Mouse (Mus musculus): ENCODE results near the gene Zdhhc1.

Zdhhc1 gene

DNA sequence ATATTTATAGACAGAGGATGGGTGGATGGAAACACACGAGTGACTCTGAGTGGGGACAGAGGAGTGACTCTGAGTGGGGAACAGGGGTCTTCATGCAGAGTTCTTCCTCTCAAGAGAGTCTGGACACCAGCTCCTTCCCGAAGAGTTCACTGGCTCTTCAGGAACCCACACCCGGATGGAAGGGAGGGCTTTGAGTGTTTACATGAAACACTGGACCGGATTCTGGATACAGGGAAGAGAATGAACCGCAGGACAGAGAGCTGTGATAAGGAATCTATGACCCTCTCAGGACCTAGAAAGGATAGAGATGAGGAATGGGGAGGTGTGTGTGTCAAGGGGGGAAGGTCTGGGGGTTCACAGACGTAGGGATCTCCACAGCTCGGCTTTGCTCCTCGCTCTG is 20.6 kb upstream of the Zdhhc1 start:
- peak; percentile 21 for DNase-seq (ENCODE audit: low read depth)

DNA sequence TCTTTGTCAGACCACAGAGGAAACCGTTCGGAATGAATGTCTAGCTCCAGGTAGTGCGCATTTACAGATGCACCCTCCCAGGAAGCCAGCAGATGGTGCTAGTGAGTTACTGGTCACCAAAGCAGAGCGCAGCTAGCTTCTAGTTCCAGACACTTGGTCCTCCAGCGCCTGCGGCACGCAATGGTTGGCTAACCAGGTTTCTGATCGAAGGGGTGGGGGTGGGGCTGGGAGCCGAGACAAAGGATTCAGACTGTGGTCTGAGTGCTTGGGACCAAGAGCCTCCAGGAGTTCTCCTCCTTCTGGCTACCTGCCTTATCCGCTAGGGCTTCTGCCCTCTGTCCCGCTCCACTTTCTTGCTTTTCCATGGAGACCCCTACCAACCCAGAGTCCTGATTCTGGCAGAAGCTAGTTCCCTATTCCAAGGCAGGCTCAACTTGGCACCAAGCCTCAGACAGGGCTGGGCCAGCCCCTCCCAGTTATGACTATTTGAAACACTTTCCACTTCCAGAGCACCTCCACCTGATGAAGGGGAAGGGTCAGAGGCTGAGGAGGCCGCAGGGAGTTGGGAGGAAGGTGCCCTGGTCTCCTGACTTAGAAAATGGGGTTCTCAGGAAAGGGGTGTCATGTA is 19.4 kb upstream of the Zdhhc1 start:
- peak; percentile 82 for DNase-seq (ENCODE audit: low read depth)

DNA sequence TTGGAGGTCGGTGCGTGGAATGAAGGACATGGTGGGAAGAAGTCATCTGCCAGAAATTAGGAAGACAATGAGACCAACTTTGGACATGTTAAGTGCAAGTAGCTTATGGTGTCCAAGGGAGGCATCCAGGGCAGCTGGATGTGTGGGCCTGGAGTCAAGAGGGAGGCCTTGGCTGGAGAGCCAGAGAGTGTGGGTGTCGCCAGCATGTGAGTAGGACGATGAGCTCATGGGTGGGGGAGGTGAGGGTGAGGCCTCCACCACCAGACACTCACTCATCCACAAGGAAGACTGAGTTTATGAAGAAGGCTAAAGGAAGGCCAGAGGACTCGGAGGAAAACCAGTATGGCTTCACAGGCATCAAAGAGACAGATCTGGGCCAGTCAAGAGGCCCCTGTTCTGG is 18.0 kb upstream of the Zdhhc1 start:
- no peak for DNase-seq (ENCODE audit: low read depth)

DNA sequence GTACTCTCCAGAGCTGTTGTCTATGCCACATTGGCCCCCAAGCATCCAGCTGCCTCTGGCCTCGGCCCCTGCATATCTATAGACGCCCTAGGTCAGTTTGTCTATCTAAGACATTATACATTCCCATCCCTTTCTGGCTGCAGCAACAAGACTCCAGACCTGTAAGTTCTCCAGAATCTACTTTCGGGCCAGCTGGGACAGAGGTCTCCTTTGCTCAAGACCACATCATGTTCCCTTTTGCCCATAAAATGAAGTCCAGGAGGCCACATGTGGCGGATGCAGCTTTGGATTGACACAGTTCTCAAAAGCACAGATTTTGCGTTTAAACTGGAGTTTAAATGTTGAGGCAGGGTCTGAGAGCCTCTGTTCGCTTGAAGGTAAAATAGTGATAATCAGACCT is 17.5 kb upstream of the Zdhhc1 start:
- no peak for DNase-seq (ENCODE audit: low read depth)

DNA sequence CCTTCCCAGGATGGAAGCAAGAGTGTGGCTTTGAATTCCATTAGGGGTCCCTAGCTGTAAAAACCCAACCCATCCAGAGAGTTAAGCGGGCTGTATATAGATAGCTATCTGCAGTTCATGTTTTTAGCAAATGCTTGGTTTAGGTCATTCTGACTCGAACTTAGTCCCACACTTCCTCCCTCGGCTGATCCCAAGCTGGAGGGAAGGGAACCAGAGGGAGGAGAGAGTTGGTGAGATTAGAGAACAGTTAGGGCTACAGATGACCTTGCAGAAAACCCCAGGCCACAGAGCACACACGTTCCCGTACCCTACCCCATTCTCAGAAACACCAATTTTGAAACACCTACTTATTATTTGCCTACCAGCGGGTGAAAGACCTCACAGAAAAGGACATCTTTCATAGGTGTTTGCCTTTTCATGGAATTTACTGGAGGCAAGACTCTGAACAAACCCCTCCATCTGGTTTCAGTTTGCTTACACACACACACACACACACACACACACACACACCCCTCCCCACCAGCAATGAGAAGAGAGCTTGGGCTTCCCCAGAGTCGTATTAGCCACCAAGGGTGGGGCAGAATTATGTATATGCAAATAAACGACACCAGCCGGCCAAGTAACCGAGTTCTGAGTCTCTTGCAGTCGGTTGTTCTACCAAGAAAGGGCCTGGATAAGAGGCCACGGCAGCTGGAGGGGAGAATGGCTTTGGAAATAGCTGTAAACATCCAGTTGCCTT is 13.5 kb upstream of the Zdhhc1 start:
- no peak for DNase-seq (ENCODE audit: low read depth)

DNA sequence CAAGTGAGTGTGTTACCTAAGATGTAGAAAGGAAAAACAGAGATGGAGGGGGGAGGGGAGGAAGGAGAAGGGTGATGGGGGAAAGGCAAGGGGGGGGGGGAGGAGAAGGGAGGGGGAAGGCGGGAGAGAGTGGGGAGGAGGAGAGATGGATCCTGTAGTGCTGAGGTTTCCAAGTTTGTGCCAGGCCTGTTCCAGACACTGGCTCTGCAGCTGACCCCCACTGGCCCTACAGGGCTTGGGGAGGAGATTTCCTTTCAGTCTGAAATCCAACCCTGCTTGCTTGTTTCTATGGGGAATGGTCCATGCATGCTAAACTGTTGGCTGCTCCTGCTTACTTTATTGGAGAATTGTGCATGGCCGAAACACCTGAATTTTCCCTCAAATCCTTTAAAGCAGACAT is 12.1 kb upstream of the Zdhhc1 start:
- no peak for DNase-seq (ENCODE audit: low read depth)

DNA sequence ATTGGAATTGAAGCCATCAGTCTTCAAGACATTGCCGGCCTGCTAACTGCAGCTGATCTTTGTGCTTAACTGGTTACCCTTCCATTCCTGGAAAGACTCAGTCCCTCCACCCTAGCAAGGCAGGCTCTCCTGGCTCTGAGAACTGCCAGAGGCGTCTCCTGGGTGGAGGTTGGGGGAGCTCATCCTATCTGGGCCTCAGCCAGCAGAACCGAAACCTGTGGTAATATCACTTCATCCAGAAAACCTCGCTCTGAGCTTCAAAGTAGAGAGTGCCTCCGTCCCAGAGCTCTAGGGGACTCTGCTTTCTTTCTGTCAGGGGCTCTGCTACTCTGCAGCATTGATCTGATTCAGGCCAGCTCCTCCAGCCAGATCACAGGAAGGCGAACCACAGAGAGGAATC is 10.3 kb upstream of the Zdhhc1 start:
- no peak for DNase-seq (ENCODE audit: low read depth)

DNA sequence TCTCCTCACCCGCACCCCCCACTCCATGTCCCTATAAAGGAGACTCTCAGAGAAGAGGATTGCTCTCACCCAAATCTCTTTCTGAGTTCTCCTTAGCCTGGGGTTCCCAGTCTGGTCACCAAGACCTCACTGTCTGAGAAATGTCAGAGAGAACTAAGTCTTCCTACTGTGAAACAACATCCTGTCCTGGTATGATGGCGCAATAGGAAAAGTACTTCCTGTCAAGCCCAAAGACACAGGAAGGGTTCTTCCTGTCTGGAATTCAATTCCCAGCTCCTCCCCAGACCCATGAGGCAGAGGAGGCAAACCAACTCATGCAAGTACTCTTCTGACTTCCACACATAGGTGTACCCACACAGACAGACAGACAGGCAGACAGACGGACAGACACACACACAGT is 7.9 kb upstream of the Zdhhc1 start:
- no peak for DNase-seq (ENCODE audit: low read depth)

DNA sequence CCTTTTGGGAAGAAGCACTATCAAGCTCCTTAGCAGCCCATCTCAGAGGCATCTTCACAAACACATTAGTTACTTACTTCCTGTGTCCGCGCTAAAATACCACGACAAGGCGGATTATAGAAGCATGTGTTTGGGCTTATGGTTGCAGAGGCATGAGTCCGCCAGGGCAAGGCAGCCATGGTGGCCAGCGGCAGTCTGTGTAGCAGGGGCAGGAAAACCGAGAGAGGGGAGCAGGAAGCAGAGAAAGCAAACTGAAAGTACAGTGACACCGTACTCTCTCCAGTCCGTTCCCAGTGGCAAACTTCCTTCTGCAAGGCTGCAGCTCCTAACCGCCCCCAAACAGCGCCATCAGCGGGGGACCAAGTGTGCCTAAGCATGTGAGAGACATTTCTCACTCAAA is 3.1 kb upstream of the Zdhhc1 start:
- peak; percentile 26 for DNase-seq (ENCODE audit: low read depth)

DNA sequence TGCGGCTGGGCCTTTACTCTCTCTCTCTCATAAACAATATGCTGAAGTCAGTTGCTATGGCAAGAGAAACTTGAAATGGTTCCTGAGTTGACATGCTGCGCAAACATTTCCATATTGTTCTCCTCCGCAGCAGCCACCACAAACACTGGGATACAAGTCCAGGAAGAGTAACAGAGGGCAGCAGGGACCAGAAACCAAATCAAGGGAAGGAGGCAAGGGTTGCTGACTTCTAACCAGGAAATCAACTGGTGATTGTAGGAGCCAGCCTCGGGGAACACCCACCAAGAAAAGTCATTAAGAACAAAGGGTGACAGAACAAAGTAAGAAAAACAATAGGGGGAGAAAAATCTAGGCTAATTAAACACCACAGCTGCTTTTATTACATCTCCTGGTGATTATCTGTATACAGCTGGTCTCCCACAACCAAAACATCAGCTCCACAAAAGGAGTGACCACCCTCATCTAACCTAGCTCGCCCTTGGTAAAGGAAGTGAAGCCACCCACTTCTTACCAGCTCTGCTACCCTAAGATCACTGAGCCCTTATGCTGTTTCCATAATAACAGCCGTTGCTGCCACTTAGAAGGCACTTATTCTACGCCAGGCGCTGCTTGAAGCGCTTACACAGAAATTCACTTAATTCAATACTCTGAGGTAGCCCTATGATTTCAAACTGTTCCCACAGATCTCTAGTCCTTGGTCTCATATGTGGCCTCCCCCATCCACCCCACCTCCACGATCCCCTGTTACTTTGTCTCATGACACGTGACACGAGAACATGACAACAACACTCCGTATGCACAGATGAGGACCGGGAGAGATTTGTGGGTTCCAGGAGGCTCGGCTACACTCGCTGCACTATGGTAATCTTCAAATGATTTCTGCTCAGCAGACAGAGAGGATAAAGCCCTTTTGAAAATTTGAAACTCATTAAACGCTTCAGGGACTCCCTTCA is 1.1 kb downstream of the Zdhhc1 start:
- DNase-seq (ENCODE audit: low read depth) = no peak

DNA sequence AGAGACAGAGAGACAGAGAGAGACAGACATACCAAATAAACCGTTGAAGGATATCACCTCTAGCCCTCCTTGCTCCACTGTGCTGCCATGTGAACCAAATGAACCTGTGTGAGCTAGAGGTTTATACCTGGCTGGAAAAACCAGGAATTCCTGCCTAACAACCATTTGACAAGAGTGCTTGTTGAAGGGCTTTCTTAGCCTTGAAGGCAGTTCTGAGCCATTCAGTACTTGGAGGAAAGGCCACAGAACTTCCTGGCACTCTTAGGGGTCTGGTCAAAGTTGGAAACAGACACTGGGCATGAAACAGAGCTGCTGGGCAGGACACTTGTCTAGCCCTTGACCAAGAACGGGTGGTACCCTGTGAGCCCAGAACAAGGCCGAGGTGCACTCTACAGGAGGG is 2.1 kb downstream of the Zdhhc1 start:
- DNase-seq (ENCODE audit: low read depth) = no peak

DNA sequence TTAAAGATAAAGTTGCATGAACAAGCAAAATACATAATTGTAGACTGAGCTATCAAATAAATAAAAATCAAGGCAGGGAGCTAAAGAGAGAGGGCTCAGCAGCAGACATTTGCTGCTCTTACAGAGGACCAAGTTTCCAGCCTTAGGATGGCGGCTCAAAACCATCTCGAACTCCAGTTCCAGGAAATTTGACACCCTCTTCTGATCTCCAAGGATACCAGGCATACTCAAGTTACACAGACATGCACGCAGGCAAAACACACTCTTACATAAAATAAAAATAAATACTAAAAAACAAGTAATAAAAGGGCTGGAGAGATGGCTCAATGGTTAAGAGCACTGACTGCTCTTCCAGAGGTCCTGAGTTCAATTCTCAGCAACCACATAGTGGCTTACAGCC is 3.2 kb downstream of the Zdhhc1 start:
- DNase-seq (ENCODE audit: low read depth) = no peak

DNA sequence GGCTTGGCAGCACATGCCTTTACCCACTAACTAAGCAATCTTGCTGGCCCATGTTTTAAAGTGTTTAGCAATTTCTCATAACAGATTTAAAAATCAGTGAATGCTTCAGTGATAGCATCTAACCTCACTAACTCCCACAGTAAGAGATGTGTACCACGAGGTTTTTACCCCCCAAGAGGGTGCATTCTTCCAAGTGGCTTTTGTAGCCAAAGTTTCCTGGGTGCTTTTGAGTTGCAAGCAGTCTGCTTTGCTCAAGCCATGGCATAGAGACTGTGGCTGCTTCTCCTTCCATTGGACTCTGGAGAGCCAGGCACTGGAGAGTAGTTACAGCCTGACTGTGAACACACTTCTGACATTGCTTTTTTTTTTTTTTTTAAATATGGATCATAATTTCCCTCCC is 7.4 kb downstream of the Zdhhc1 start:
- DNase-seq (ENCODE audit: low read depth) = no peak

DNA sequence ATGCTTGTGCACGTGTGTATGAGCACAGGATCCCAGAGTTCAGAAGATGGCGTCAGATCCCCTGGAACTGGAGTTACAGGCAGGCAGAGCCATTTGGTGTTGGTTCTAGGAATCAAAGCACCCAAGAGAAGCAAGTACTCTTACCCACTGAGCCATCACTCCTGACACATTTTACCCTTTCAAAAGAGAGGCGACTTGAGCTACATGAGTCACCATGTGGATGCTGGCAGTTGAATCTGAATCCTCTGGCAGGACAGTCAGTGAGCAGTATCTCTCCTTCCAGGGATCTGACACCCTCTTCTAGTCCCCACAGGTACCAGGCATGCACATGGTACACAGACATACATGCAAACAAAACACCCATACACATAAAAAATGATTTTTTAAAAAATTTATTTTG is 8.6 kb downstream of the Zdhhc1 start:
- DNase-seq (ENCODE audit: low read depth) = no peak

DNA sequence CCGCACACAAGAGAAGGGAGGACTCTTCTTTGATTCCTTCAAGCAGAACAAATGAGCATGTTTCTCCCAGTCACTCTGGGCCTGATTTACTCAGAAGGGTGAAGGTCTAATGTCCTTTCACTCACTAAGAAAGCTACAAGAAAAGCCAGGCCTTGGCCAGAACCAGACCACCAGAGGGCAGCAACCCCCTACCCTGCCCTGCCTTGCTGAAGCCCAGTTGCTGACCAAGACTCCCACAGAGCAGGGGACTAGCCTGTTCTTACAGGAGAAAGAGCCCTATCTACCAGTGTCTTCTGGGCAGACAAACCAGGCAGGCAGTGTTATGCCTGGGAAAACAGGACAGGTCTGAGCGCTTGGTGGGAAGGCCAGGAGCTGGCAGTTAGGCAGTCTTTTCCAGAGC is 12.3 kb downstream of the Zdhhc1 start:
- DNase-seq (ENCODE audit: low read depth) = peak; percentile 29

DNA sequence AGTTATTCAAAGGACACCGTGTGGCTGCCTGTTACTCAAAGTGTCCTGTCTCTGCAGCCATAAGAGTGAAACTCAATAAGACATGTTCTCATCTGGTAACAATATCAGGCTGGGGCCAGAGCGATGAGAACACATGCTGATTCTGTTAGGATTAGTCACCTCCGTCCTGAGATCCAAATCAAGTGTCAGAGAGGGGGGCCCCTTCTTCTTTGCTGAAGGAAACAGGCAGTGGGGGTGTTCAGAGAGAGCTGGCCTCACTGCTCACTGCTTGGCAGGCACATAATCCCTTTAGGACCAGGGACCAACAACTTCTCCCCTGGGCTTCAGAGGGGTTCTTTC is 12.7 kb downstream of the Zdhhc1 start:
- DNase-seq (ENCODE audit: low read depth) = no peak

DNA sequence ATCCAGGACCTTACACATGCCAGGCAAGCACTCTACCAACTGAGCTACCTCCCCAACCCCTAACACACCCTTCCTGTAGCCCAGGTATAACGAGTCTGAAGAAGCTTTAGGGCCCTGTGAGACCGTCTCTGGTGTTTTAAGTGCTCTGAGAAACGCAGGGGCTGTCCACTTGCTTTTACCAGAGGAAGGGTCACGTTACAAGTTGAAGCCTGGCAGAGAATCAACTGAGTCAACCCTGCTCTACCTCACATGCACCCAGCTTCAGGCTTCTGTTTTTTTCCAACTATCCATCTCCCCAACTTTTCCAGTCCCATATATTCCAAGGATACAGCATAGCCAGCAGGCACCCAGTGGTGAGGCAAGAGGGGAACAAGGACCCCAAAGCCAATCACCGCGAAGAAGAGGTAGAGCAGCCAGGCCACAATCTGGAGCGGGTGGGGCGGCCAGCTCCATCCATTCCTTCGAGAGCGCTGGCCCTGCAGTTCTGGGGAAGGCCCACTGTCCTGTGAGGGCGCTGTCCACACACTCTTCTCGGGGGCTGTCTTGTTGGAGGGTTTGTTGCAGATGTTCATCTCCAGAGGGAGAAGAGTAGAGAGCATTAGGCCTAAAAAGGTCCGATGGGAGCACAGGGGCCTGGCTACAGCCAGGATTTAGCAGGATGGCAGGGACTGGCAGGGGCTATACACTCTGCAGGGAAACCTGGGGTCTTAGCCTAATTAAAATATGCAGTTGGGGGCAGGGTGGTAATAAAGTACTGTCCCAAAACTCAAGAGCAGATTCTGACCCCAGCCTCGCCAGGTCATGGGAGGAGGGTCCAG is 13.3 kb downstream of the Zdhhc1 start:
- no peak for DNase-seq (ENCODE audit: low read depth)

DNA sequence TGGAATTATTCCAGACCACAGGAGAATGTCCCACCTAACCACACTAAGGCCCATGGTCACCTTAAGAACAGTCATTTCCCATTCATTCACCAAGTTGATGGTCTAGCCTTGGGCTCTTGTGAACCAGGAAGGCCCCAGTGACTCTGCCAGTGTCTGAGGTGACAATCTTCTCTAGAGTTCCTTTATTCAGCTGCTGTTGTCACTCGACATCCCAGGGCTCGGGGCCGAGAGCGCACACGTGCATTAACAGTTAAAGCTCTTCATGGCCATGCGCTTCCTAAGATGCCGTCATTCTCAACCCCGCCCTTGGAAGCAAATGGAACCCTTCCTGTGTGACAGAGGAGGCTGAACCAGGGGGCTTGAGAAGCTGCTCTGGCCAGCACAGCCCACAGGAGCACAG is 14.6 kb downstream of the Zdhhc1 start:
- DNase-seq (ENCODE audit: low read depth) = no peak

DNA sequence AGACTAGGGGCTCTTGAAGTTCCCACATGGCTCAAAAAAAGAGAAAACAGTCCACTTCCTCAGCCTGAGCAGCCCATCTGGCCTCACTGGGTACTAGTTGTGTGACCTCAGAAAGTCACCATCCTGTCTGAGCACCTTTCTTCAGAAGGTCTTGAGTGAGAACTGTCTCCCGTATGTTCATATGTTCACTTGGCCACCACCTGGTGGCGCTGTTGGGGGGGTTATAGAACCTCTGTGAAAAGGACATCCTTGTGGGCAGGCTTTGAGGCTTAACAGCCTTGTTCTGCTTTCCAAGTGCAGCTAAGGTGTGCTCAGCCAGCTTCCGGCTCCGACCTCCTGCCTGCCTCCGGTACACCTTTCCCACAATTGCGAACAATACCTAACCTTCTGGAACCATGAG is 15.2 kb downstream of the Zdhhc1 start:
- peak; percentile 53 for DNase-seq (ENCODE audit: low read depth)

DNA sequence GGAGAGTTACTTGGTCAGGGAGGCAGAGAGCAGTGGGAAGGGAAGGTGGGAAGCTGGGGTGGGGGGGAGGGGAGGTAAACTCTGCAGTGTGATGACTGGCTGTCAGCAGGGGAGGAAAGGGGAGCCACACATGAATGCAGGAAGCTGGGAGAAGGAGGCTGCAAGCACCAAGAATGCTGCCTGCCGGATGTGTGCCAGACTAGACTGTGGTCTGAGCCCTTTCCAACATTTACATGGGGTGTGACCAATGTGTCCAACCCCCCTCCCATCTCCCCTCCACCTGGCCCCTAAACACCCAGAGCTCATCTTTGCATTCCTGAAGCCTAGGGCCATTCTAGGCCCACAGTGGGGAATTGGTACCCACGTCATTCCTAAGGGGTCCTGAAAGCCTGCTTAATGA is 15.7 kb downstream of the Zdhhc1 start:
- DNase-seq (ENCODE audit: low read depth) = no peak

DNA sequence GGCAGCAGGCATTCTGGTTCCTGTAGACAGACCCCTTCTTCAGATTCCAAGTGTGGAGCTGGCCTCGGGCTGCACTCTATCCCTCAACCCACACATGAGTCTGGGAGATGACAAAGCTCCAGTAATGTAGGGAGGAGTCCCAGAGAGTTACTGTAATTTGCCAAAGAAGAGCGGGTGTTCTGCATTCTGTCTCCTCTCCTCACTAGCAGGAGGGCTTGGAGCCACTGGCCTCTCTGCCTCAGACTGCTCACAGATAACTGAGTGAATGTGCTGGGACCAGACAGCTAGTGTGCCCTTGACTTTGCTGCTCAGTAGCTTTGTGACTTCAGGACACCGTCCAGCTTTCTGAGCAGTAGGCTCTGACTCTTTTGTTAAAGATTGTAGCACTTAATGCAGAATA is 18.9 kb downstream of the Zdhhc1 start:
- no peak for DNase-seq (ENCODE audit: low read depth)

Measured in induced T-regulatory cell, adult 2 months (primary cell).